Mouse (Mus musculus) retina, postnatal 7 days (tissue): Measurements from ENCODE around the gene Acot4.
"Not testable (repeated sequence)": the region's sequence is repeated elsewhere in the genome, so short reads cannot be mapped to it uniquely, and the experiment has no call there.

Experiments used
- DNase-seq: peaks from one replicate; pipeline ENCODE4 v3.0.0-alpha.2; 2012; ENCODE audit warnings: low read depth, low spot score

The Acot4 gene

GRCm38 (mm10) chr12:84030659-84031332, 7.4 kb upstream of the Acot4 start:
- peak; percentile 53 for DNase-seq

GRCm38 (mm10) chr12:84032854-84033253, 5.3 kb upstream of the Acot4 start:
- no peak for DNase-seq

GRCm38 (mm10) chr12:84033302-84033701, 4.9 kb upstream of the Acot4 start:
- DNase-seq = not testable (repeated sequence)

- no peak for DNase-seq
Observed at GRCm38 (mm10) chr12:84034108-84034507, 4.1 kb upstream of the Acot4 start.

GRCm38 (mm10) chr12:84038691-84039111, 522 bp downstream of the Acot4 start, which contains the start of gene Gm49366:
TSS of gene Gm49366 (plus strand) at chr12:84038935.
- DNase-seq = peak; percentile 32

- DNase-seq = no peak
Observed at GRCm38 (mm10) chr12:84042248-84042647, 4.1 kb downstream of the Acot4 start.

GRCm38 (mm10) chr12:84044045-84044444, 5.9 kb downstream of the Acot4 start:
- no peak for DNase-seq

GRCm38 (mm10) chr12:84046906-84047305, 8.7 kb downstream of the Acot4 start:
- no peak for DNase-seq

- not testable (repeated sequence) for DNase-seq
Observed at GRCm38 (mm10) chr12:84050744-84051143, 12.6 kb downstream of the Acot4 start.

- DNase-seq = no peak
Observed at GRCm38 (mm10) chr12:84051937-84052474, 13.8 kb downstream of the Acot4 start, which contains the start of gene Acot3. TSS of gene Acot3 (plus strand) at chr12:84052144.

- no peak for DNase-seq
Observed at GRCm38 (mm10) chr12:84052609-84053008, 14.4 kb downstream of the Acot4 start.

- DNase-seq = no peak
Observed at GRCm38 (mm10) chr12:84053173-84053572, 15.0 kb downstream of the Acot4 start.

- DNase-seq = no peak
Observed at GRCm38 (mm10) chr12:84053679-84054391, 15.7 kb downstream of the Acot4 start.

- DNase-seq = no peak
Observed at GRCm38 (mm10) chr12:84060946-84061345, 22.8 kb downstream of the Acot4 start.

GRCm38 (mm10) chr12:84062336-84062735, 24.2 kb downstream of the Acot4 start:
- DNase-seq = no peak

GRCm38 (mm10) chr12:84063228-84063627, 25.0 kb downstream of the Acot4 start:
- DNase-seq = no peak

- DNase-seq = no peak
Observed at GRCm38 (mm10) chr12:84063833-84064232, 25.7 kb downstream of the Acot4 start.

GRCm38 (mm10) chr12:84064621-84065020, 26.4 kb downstream of the Acot4 start:
- no peak for DNase-seq

- no peak for DNase-seq
Observed at GRCm38 (mm10) chr12:84067752-84068151, 29.6 kb downstream of the Acot4 start.

GRCm38 (mm10) chr12:84068296-84068695, 30.1 kb downstream of the Acot4 start:
- DNase-seq = no peak

GRCm38 (mm10) chr12:84068986-84069385, 30.8 kb downstream of the Acot4 start, which contains the start of gene Acot5:
TSS of gene Acot5 (plus strand) at chr12:84069325.
- DNase-seq = no peak

GRCm38 (mm10) chr12:84069582-84069981, 31.4 kb downstream of the Acot4 start:
- not testable (repeated sequence) for DNase-seq

- DNase-seq = no peak
Observed at GRCm38 (mm10) chr12:84071696-84072095, 33.5 kb downstream of the Acot4 start.
